Mouse (Mus musculus) layer of hippocampus, adult 11-12 months (tissue): Measurements from ENCODE around the gene Pkp1.

Experiments
- DNase-seq: peaks from one replicate; pipeline ENCODE4 v3.0.0; 2022; ENCODE audit warnings: low spot score

The Pkp1 gene

GRCm38 (mm10) chr1:135918644-135919407 lies at the start of gene Pkp1:
Gene Pkp1, minus strand, starts transcription at chr1:135919207.
- DNase-seq, result no peak

- no peak for DNase-seq
Observed at GRCm38 (mm10) chr1:135967739-135968138, 48.7 kb upstream of the Pkp1 start.

GRCm38 (mm10) chr1:135964561-135964960 lies 45.6 kb upstream of the Pkp1 start:
- DNase-seq, result peak; percentile 21

GRCm38 (mm10) chr1:135963177-135963576 lies 44.2 kb upstream of the Pkp1 start:
- DNase-seq, result no peak

GRCm38 (mm10) chr1:135958483-135958882 lies 39.5 kb upstream of the Pkp1 start:
- DNase-seq, result peak; percentile 43

GRCm38 (mm10) chr1:135948871-135949270 lies 29.9 kb upstream of the Pkp1 start:
- no peak for DNase-seq

- peak; percentile 28 for DNase-seq
Observed at GRCm38 (mm10) chr1:135946247-135946646, 27.2 kb upstream of the Pkp1 start.

- DNase-seq, result peak; percentile 23
Observed at GRCm38 (mm10) chr1:135945711-135946110, 26.7 kb upstream of the Pkp1 start.

GRCm38 (mm10) chr1:135944526-135945259 lies 25.7 kb upstream of the Pkp1 start:
- DNase-seq, result peak; percentile 90

GRCm38 (mm10) chr1:135943713-135944112 lies 24.7 kb upstream of the Pkp1 start:
- no peak for DNase-seq

- no peak for DNase-seq
Observed at GRCm38 (mm10) chr1:135942116-135942515, 23.1 kb upstream of the Pkp1 start.

GRCm38 (mm10) chr1:135941259-135942006 lies 22.4 kb upstream of the Pkp1 start:
- DNase-seq, result no peak

GRCm38 (mm10) chr1:135936091-135936490 lies 17.1 kb upstream of the Pkp1 start:
- DNase-seq, result no peak

GRCm38 (mm10) chr1:135933704-135934293 lies 14.8 kb upstream of the Pkp1 start:
- no peak for DNase-seq

GRCm38 (mm10) chr1:135929876-135930275 lies 10.9 kb upstream of the Pkp1 start:
- DNase-seq, result peak; percentile 20

- no peak for DNase-seq
Observed at GRCm38 (mm10) chr1:135925848-135926247, 6.8 kb upstream of the Pkp1 start.

GRCm38 (mm10) chr1:135924377-135924994 lies 5.5 kb upstream of the Pkp1 start:
- DNase-seq, result no peak

GRCm38 (mm10) chr1:135923229-135923628 lies 4.2 kb upstream of the Pkp1 start:
- DNase-seq, result no peak

GRCm38 (mm10) chr1:135917206-135917605 lies 1.8 kb downstream of the Pkp1 start:
- no peak for DNase-seq

GRCm38 (mm10) chr1:135916486-135917058 lies 2.4 kb downstream of the Pkp1 start:
- DNase-seq, result no peak

- DNase-seq, result no peak
Observed at GRCm38 (mm10) chr1:135913657-135914056, 5.3 kb downstream of the Pkp1 start.
